Mouse (Mus musculus): ENCODE measurements around the gene Dcakd. TPM values are rescaled to one million over a fixed set of nuclear protein-coding genes. Genes with fewer than 3 reads are reported as not detected.

Gene Dcakd
- polyA plus RNA-seq, 1 experiment = not detected

- WGBS = 35% methylated on average over 6 of the region's 6 CpGs
- peak overlapping the region; percentile 60 for H3K27ac ChIP-seq (ENCODE audit: insufficient read depth, low read depth, low read length)
- peaks cover 48% of the 10 kb centered on the region for H3K4me1 ChIP-seq (ENCODE audit: control insufficient read depth, insufficient read depth, low read length)
- no peak for TF ChIP-seq POLR2A (IDR thresholded peaks at IDR 0.05; ENCODE audit: insufficient read depth, low read depth, low read length)
- TF ChIP-seq CTCF (IDR thresholded peaks at IDR 0.05; ENCODE audit: insufficient read depth, low read depth, low read length) = no peak
- no peak overlapping the region for H3K4me3 ChIP-seq (ENCODE audit: insufficient read depth, low read depth, low read length)
Observed at GRCm38 (mm10) chr11:103035007-103035406, 6.9 kb upstream of the Dcakd start.

- H3K4me1 ChIP-seq (ENCODE audit: control insufficient read depth, insufficient read depth, low read length) = peaks cover 44% of the 10 kb centered on the region
- no peak for TF ChIP-seq POLR2A (IDR thresholded peaks at IDR 0.05; ENCODE audit: insufficient read depth, low read depth, low read length)
- TF ChIP-seq CTCF (IDR thresholded peaks at IDR 0.05; ENCODE audit: insufficient read depth, low read depth, low read length) = no peak
- 16% methylated on average over 3 of the region's 3 CpGs for WGBS
- H3K27ac ChIP-seq (ENCODE audit: insufficient read depth, low read depth, low read length) = peak overlapping the region; percentile 89
- H3K4me3 ChIP-seq (ENCODE audit: insufficient read depth, low read depth, low read length) = no peak overlapping the region
Observed at GRCm38 (mm10) chr11:103033030-103033429, 4.9 kb upstream of the Dcakd start.

- TF ChIP-seq CTCF (IDR thresholded peaks at IDR 0.05; ENCODE audit: insufficient read depth, low read depth, low read length) (no peak), POLR2A (IDR thresholded peaks at IDR 0.05; ENCODE audit: insufficient read depth, low read depth, low read length) (no peak)
- 8% methylated on average over 8 of the region's 8 CpGs for WGBS
Observed at GRCm38 (mm10) chr11:103027570-103028175, 460 bp downstream of the Dcakd start.

GRCm38 (mm10) chr11:103026901-103027300 is 1.2 kb downstream of the Dcakd start:
- Histone ChIP-seq H3K4me1 (ENCODE audit: control insufficient read depth, insufficient read depth, low read length) (peaks cover 4% of the 10 kb centered on the region), H3K27ac (ENCODE audit: insufficient read depth, low read depth, low read length) (peak overlapping the region; percentile 67; the same call in 1 of the 2 replicates), H3K4me3 (ENCODE audit: insufficient read depth, low read depth, low read length) (no peak overlapping the region)
- TF ChIP-seq CTCF (IDR thresholded peaks at IDR 0.05; ENCODE audit: insufficient read depth, low read depth, low read length) = no peak
- TF ChIP-seq POLR2A (IDR thresholded peaks at IDR 0.05; ENCODE audit: insufficient read depth, low read depth, low read length) = no peak
- 58% methylated on average over 3 of the region's 3 CpGs for WGBS

More at GRCm38 (mm10) chr11:103027570-103028175, 460 bp downstream of the Dcakd start:
- H3K4me1 ChIP-seq (ENCODE audit: control insufficient read depth, insufficient read depth, low read length) = peaks cover 9% of the 10 kb centered on the region
- peak overlapping the region; percentile 59 for H3K4me3 ChIP-seq (ENCODE audit: insufficient read depth, low read depth, low read length)
- H3K27ac ChIP-seq (ENCODE audit: insufficient read depth, low read depth, low read length) = peak overlapping the region; percentile 84

GRCm38 (mm10) chr11:103023974-103024373 is 4.2 kb downstream of the Dcakd start:
- Histone ChIP-seq H3K27ac (ENCODE audit: insufficient read depth, low read depth, low read length) (no peak overlapping the region), H3K4me1 (ENCODE audit: control insufficient read depth, insufficient read depth, low read length) (no peaks in the 10 kb centered on the region), H3K4me3 (ENCODE audit: insufficient read depth, low read depth, low read length) (no peak overlapping the region)
- TF ChIP-seq CTCF (IDR thresholded peaks at IDR 0.05; ENCODE audit: insufficient read depth, low read depth, low read length) = no peak
- no peak for TF ChIP-seq POLR2A (IDR thresholded peaks at IDR 0.05; ENCODE audit: insufficient read depth, low read depth, low read length)
- WGBS = 91% methylated on average over 3 of the region's 3 CpGs

GRCm38 (mm10) chr11:103020713-103021335 is 7.3 kb downstream of the Dcakd start:
- H3K27ac ChIP-seq (ENCODE audit: insufficient read depth, low read depth, low read length) = no peak overlapping the region
- no peak overlapping the region for H3K4me3 ChIP-seq (ENCODE audit: insufficient read depth, low read depth, low read length)
- 75% methylated on average over 3 of the region's 3 CpGs for WGBS
- H3K4me1 ChIP-seq (ENCODE audit: control insufficient read depth, insufficient read depth, low read length) = peaks cover under 1% of the 10 kb centered on the region; the same call in 1 of the 2 replicates
- TF ChIP-seq CTCF (IDR thresholded peaks at IDR 0.05; ENCODE audit: insufficient read depth, low read depth, low read length) = no peak
- TF ChIP-seq POLR2A (IDR thresholded peaks at IDR 0.05; ENCODE audit: insufficient read depth, low read depth, low read length) = no peak

- 93% methylated on average over 7 of the region's 7 CpGs for WGBS
- H3K4me1 ChIP-seq (ENCODE audit: control insufficient read depth, insufficient read depth, low read length) = peaks cover 5% of the 10 kb centered on the region; the same call in 1 of the 2 replicates
- H3K4me3 ChIP-seq (ENCODE audit: insufficient read depth, low read depth, low read length) = no peak overlapping the region
- no peak overlapping the region for H3K27ac ChIP-seq (ENCODE audit: insufficient read depth, low read depth, low read length)
- TF ChIP-seq CTCF (IDR thresholded peaks at IDR 0.05; ENCODE audit: insufficient read depth, low read depth, low read length) (no peak), POLR2A (IDR thresholded peaks at IDR 0.05; ENCODE audit: insufficient read depth, low read depth, low read length) (no peak)
Observed at GRCm38 (mm10) chr11:103019325-103019724, 8.8 kb downstream of the Dcakd start.

GRCm38 (mm10) chr11:103018860-103019259 is 9.3 kb downstream of the Dcakd start:
- Histone ChIP-seq H3K27ac (ENCODE audit: insufficient read depth, low read depth, low read length) (no peak overlapping the region), H3K4me3 (ENCODE audit: insufficient read depth, low read depth, low read length) (no peak overlapping the region), H3K4me1 (ENCODE audit: control insufficient read depth, insufficient read depth, low read length) (peaks cover 5% of the 10 kb centered on the region; the same call in 1 of the 2 replicates)
- no peak for TF ChIP-seq POLR2A (IDR thresholded peaks at IDR 0.05; ENCODE audit: insufficient read depth, low read depth, low read length)
- TF ChIP-seq CTCF (IDR thresholded peaks at IDR 0.05; ENCODE audit: insufficient read depth, low read depth, low read length) = no peak
- 83% methylated on average over 6 of the region's 6 CpGs for WGBS

GRCm38 (mm10) chr11:103017661-103018060 is 10.5 kb downstream of the Dcakd start:
- TF ChIP-seq POLR2A (IDR thresholded peaks at IDR 0.05; ENCODE audit: insufficient read depth, low read depth, low read length) (no peak), CTCF (IDR thresholded peaks at IDR 0.05; ENCODE audit: insufficient read depth, low read depth, low read length) (no peak)
- 78% methylated on average over 9 of the region's 9 CpGs for WGBS
- Histone ChIP-seq H3K4me3 (ENCODE audit: insufficient read depth, low read depth, low read length) (no peak overlapping the region), H3K4me1 (ENCODE audit: control insufficient read depth, insufficient read depth, low read length) (peaks cover 5% of the 10 kb centered on the region; the same call in 1 of the 2 replicates), H3K27ac (ENCODE audit: insufficient read depth, low read depth, low read length) (no peak overlapping the region)

All from olfactory bulb, adult 2 months (tissue).